Mouse (Mus musculus): ENCODE data around the gene Prr18.
A peak's percentile ranks its signal among the peaks of the same experiment; 100 is the strongest.
"Not testable (repeated sequence)": the region's sequence is repeated elsewhere in the genome, so short reads cannot be mapped to it uniquely, and the experiment has no call there.

The Prr18 gene

DNA sequence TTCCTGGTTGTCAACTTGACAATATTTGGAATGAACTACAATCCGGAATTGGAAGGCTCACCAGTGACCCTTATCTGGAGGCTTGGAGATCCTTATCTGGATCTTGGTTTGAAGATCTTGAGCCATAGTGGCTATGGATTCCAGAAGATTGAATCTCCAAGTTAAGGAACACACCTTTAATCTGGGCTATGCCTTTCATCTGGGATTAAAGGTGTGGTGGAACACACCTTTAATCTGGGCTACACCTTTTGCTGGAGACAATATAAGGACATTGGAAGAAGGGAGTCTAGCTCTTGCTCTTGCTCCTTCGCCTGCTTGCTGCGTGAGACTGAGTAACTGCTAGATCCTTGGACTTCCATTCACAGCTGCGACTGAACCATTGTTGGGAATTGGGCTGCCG lies at the start of gene Prr18:
Gene Prr18, plus strand, starts transcription at position 301 of the 400 bp plus-strand sequence.
- not testable (repeated sequence) for DNase-seq (ENCODE audit: low spot score in 2 of 2)

DNA sequence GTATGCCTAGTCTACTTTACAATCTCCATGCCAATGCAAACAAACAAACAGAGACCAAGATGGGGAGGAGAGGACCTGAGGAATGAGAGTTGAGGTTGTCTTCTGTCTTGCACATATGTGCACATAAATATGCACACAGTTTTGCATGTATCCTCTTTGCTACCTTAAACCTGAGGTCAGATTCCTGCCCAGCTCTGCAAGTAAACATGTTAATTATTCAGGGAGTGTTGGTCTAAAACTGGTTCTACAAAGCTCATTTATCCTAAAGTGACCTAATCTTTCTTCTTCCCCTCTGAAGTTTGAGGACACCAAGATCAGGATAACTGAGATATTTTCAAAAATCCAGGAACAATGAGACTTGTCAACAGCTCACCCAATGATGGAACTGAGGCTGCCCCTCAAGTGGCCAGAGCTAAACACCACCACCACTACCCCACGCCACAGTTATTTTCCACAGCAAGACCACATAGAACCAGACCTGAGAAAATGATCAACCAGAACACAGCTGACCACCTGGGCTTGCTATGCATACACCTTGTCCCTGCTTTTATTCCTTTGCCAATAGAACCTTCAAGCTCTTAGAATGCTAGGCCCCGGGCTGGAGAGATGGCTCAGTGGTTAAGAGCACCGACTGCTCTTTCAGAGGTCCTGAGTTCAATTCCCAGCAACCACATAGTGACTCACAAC lies 47.1 kb upstream of the Prr18 start:
- no peak for DNase-seq (ENCODE audit: low spot score in 2 of 2)

DNA sequence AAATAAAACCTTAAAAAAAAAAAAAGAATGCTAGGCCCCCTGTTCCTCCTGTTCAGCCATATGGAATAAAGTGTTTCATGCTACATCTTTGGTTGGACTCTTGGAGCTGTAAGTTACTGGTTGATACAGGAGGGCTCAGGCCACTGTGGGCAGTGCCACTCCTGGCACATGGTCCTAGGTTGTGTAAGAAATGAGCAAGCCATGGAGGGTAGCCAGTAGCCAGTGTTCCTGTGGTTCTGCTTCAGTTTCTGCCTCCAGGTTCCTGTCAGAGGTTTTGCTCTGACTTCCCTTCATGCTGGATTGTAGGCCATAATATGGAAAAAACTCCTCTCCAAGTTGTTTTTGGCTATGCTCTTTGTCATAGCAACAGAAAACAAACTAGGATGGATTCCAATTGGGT lies 46.5 kb upstream of the Prr18 start:
- DNase-seq (ENCODE audit: low spot score in 2 of 2) = no peak

GRCm38 (mm10) chr17:8295825-8296224 lies 41.4 kb upstream of the Prr18 start:
- no peak for DNase-seq (ENCODE audit: low spot score in 2 of 2)

DNA sequence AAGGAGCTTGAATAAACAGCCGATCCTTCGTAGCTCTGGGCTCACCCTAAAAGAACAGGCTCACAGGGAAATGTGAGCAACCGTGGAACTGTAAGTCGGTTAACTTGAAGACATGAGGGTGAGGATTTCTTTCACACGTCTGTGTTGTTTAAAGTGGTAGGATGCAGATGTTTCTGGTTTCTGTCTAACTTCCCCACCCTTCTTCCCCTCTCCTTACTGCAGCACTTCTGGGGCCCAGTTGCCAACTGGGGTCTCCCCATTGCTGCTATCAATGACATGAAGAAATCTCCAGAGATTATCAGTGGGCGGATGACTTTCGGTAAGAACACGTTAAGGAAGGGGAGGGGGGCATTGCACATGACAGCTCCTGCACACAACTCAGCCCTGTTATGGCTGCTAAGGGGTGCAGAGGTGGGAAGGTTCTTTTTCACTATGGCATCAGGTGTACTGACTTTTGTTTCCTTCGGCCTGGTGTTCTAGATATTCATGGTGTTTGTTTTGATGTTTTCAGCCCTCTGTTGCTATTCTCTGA lies 40.9 kb upstream of the Prr18 start:
- no peak for DNase-seq (ENCODE audit: low spot score in 2 of 2)

DNA sequence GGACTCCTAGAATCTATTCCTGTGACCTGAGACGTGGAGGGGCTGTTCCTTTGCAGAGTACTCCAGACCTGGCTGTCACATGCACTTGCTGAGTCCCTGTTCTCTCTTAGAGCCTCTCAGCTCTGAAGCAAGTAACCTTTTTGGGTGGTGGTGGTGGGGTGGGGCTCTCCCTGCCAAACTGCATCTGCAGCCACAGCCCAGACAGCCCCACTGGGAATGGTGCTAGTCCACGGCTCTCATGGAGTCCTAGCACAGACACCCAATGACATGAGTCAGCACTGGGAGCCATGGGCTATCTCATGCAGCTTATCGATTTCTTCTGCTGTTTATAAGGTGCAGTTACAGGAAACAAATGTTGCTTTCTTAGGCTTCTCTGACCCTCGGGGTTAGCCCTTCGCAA lies 39.5 kb upstream of the Prr18 start:
- DNase-seq (ENCODE audit: low spot score in 2 of 2) = no peak

DNA sequence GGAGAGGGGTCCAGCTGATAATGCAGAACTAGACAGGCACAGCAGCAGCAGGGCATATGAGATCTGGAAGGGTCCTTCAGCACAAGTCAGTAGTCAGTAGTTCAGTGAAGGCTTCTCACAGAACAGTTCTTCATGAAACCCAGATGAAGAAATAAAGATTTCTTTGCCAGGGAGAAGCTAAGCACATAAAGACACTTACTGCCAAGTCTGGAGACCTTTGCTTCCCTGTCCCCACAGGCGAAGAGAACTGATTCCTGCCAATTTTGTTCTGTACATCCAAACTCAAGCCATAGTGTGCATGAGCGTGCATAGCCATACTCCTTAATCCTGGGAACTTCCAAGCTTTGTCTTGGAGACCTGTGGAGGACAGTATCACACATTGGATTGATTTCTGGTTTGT lies 39.0 kb upstream of the Prr18 start:
- no peak for DNase-seq (ENCODE audit: low spot score in 2 of 2)

DNA sequence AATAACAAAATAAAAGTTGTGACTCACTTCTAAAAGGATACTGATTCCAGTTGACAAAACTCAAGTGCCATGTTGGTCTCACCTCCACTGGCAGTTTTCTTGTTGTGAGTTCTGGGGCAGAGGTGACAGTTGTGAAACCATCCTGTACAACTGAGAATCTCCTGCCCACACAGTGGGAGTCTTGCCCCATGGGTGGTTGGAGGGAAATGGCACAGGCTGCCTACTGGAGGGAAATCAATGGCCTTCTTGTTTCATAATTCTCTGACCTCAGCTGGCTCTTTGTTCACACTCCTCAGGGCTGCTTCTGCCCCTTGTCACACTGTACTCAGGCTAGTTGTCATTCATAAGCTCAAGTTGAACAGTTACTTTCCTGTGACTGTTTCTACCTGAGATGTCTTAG lies 37.7 kb upstream of the Prr18 start:
- DNase-seq (ENCODE audit: low spot score in 2 of 2) = no peak

- no peak for DNase-seq (ENCODE audit: low spot score in 2 of 2)
These were observed 35.7 kb upstream of the Prr18 start for GRCm38 (mm10) chr17:8301515-8301914.

- no peak for DNase-seq (ENCODE audit: low spot score in 2 of 2)
These were observed 34.4 kb upstream of the Prr18 start for GRCm38 (mm10) chr17:8302772-8303438.

- DNase-seq (ENCODE audit: low spot score in 2 of 2) = no peak
These were observed 33.6 kb upstream of the Prr18 start for GRCm38 (mm10) chr17:8303671-8304070.

GRCm38 (mm10) chr17:8305801-8306200 lies 31.5 kb upstream of the Prr18 start:
- DNase-seq (ENCODE audit: low spot score in 2 of 2) = no peak

DNA sequence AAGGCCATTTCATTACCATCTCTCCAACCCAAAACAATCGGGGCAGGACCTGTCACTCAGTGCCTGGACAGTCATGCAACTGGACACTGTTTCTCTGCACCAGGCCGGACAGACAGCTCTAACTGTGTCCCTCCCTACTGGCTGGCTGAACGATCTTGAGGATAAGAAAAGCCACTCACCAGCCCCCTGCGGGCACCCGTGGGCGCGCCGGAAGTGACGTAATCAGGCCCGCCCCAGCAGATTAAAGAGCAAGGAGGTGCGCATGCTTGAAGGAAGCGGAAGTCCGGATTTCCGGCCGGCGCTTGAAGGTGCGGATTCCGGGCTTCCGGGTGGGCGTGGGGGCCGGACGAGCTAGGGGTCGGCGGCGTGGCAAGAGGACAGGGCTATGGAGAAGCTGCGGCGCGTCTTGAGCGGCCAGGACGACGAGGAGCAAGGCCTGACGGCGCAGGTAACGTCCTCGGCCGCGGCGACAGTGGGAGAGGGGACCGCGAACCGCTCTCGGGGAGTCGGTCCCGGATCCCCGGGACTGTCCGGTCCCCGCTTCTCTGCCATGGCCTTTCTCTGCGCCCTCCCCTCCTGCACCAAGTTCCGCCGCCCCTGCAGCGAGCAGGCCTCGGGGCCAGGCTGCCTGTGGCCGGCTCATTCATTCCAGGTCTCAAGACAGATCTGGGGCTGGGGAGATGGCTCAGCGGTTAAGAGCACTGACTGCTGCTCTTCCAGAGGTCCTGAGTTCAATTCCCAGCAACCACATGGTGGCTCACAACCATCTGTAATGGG lies 26.2 kb upstream of the Prr18 start, which contains the start of gene Sft2d1:
Gene Sft2d1, plus strand, starts transcription at position 265 of the 777 bp plus-strand sequence.
- DNase-seq (ENCODE audit: low spot score in 2 of 2) = peak; percentile 92 to 96

DNA sequence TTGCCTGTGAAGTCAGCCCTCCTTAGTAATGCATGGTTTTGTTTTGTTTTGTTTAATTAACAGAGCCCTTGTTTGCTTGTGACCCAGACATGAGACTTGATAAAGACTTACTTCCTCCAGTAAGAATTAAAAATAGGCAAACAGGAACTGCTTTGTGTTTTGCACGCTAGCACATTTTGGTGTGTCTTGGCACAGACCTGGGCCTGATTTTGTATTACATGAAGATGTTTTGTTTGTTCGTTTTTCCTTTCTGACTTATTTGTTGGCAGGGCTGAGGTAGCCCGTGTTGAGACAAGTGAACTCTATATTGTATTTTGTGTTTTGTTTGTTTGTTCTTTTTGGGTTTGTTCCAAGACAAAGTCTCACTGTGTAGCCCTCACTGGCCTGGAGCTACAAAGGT lies 25.5 kb upstream of the Prr18 start:
- DNase-seq (ENCODE audit: low spot score in 2 of 2) = no peak

DNA sequence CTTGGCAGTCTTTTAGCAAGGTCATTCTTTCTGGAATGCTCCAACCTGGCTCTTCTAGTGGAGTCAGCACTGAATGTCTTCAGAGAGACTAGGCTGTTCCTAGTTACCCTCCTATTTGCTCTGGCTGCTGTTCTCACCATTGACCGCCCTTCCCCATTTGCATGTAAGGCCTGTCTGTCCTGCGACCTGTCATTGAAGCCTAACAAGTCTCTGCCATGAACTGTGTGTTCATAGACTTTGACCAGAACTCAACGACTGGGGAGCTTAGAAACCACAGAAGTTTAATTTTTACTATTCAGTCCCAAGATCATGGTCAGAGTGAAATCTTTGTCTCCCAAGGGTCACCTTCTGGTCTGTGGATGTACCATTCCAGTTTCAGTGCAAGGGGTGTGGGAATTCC lies 23.3 kb upstream of the Prr18 start:
- no peak for DNase-seq (ENCODE audit: low spot score in 2 of 2)

GRCm38 (mm10) chr17:8316251-8316650 lies 21.0 kb upstream of the Prr18 start:
- peak in 1 of 2 experiments; percentile 19 for DNase-seq (ENCODE audit: low spot score in 2 of 2)

GRCm38 (mm10) chr17:8326877-8327276 lies 10.4 kb upstream of the Prr18 start:
- DNase-seq (ENCODE audit: low spot score in 2 of 2) = not testable (repeated sequence)

- peak in 1 of 2 experiments; percentile 24 for DNase-seq (ENCODE audit: low spot score in 2 of 2)
These were observed 8.6 kb upstream of the Prr18 start for GRCm38 (mm10) chr17:8328511-8329174.

GRCm38 (mm10) chr17:8330602-8331001 lies 6.7 kb upstream of the Prr18 start:
- no peak for DNase-seq (ENCODE audit: low spot score in 2 of 2)

DNA sequence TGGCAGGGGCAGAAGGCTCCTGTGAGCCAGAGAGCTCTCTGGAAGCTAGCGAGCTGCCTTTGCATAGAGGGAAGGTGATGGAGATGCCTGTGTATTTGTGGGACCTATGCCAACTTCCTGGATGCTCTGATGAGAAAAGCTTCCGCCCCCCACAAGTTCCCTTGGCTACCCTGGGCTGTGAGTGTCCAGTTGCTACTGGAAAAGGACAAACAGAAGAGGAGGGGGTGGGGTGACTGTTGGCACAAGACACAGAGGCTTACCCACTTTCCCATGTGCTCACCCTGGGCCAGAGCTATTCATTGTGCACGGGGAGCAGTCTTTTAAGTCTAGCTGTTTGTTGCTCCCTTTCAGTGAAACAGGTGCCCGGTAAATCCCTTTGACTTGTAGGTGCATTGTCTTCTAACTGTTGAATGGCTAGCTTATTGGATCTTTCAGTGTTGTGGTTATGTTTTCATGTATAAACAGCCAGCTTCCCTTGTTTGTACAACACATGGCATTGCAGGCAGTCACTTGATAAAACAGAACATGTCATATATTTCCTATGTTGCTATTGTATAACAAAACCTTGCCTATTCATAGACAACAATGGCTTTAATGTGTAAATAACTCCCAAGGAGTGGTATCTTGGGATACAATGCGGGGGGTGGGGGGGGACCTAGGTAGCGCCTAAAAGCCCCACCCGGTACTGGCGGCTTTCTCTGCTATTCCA lies 2.6 kb downstream of the Prr18 start:
- DNase-seq (ENCODE audit: low spot score in 2 of 2) = no peak
